Mouse (Mus musculus): ENCODE measurements around the gene Iqgap2.

DNA sequence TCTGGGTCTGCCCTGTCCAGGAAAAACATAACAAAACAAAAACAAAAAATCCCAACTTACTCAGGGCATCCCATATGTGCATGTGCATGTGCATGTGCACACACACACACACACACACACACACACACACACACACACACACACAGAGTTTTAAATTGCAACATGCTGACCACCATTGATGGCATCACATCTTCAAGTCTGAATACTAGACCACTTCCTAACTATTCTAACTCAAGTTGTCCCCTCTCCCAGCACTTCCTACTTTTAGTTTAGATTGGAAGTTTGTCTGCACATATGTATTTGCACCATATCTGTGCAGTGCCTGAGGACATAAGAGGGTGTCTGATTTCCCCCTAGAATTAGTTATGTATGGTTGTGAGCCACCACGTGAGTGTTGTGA lies 49.8 kb downstream of the Iqgap2 start:
- no peak for TF ChIP-seq CHD1 (IDR thresholded peaks at IDR 0.05; ENCODE audit: low read depth, low read length)
- no peak for TF ChIP-seq ZNF384 (IDR thresholded peaks at IDR 0.05; ENCODE audit: low read depth, low read length)
- no peak for TF ChIP-seq CHD2 (IDR thresholded peaks at IDR 0.05; ENCODE audit: low read length)
- TF ChIP-seq MAZ (IDR thresholded peaks at IDR 0.05; ENCODE audit: low read depth, low read length): no peak
- TF ChIP-seq CTCF (IDR thresholded peaks at IDR 0.05 in 2 of 3, conservative IDR thresholded peaks at IDR 0.05 in 1 of 3; ENCODE audit: control insufficient read depth in 1 of 3, insufficient read depth in 1 of 3, low read depth in 2 of 3, low read length in 3 of 3, poor library complexity in 1 of 3, severe bottlenecking in 1 of 3): no peak
- TF ChIP-seq USF1 (IDR thresholded peaks at IDR 0.05; ENCODE audit: low read depth, low read length): no peak
- no peak for TF ChIP-seq EP300 (IDR thresholded peaks at IDR 0.05; ENCODE audit: low read depth in 1 of 2, low read length in 2 of 2)
- no peak for TF ChIP-seq MYB (IDR thresholded peaks at IDR 0.05; ENCODE audit: low read depth, low read length)
- no peak for TF ChIP-seq POLR2AphosphoS5 (IDR thresholded peaks at IDR 0.05; ENCODE audit: borderline replicate concordance, low read depth, low read length)
